Mouse (Mus musculus): ENCODE results near the gene Anxa6. TPM values are rescaled to one million over a fixed set of nuclear protein-coding genes. Genes with fewer than 3 reads are reported as not detected.

Anxa6 gene
- 469 TPM for total RNA-seq (2023)

GRCm38 (mm10) chr11:55033040-55033660, at the start of gene Anxa6:
TSS of gene Anxa6 (minus strand) at chr11:55033445.

GRCm38 (mm10) chr11:55077331-55078231, 44.3 kb upstream of the Anxa6 start, which contains the start of gene Ccdc69:
TSS of gene Ccdc69 (minus strand) at chr11:55078131.

GRCm38 (mm10) chr11:54962810-54963209, 70.4 kb downstream of the Anxa6 start, which contains the start of gene Tnip1:
TSS of gene Tnip1 (minus strand) at chr11:54962917.

Other genes starting within 250 kb of the Anxa6 start
- gene Cdc42se2, start 245.8 kb downstream of the Anxa6 start, total RNA-seq (2023), result 163 TPM
- gene Lyrm7, start 172.5 kb downstream of the Anxa6 start, total RNA-seq (2023), result 14.3 TPM
- 108 TPM for gene Hint1, start 167.1 kb downstream of the Anxa6 start, total RNA-seq (2023)
- not detected for gene Gpx3, start 131.0 kb downstream of the Anxa6 start, total RNA-seq (2023)
- 142 TPM for gene Tnip1, start 70.5 kb downstream of the Anxa6 start, total RNA-seq (2023)
- gene Ccdc69, start 44.7 kb upstream of the Anxa6 start, total RNA-seq (2023), result 38.5 TPM
- 82.9 TPM for gene Gm2a, start 64.7 kb upstream of the Anxa6 start, total RNA-seq (2023)
- not detected for gene Slc36a3, start 118.3 kb upstream of the Anxa6 start, total RNA-seq (2023)
- not detected for gene Slc36a2, start 151.6 kb upstream of the Anxa6 start, total RNA-seq (2023)
- gene Slc36a1, start 170.9 kb upstream of the Anxa6 start, total RNA-seq (2023), result 21.9 TPM

Measured in CD8-positive naive resting alpha-beta T cell, adult 57 days (primary cell).